Mouse (Mus musculus): Measurements from ENCODE around the gene Exoc6. TPM values are rescaled to one million over a fixed set of nuclear protein-coding genes. Genes with fewer than 3 reads are reported as not detected.

The Exoc6 gene
- polyA plus RNA-seq, 1 experiment, result 4.5 TPM

DNA sequence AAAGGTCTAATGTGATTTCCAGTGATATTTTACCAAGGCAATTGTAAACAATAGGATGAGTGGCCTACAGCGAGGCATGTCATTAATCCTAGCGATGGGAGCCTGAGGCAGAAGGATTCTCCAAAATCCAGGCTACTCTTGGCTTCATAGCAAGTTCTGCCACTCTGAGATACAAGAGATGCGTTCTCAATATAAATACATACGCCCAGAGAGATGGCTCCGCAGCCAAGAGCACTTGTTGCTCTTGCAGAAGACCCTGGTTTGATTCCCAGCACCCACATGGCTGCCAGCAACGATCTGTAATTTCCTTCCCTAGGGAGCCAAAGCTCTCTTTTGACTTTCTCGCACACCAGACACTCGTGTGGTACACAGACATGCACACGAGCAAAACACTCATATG is 20.9 kb upstream of the Exoc6 start:
- H3K36me3 ChIP-seq (ENCODE audit: control insufficient read depth, insufficient read depth), result no peaks in the 10 kb centered on the region
- H3K27me3 ChIP-seq (ENCODE audit: control insufficient read depth, insufficient read depth, insufficient read length), result no peaks in the 10 kb centered on the region
- no peak overlapping the region for H3K4me2 ChIP-seq (ENCODE audit: low read depth)
- TF ChIP-seq TCF12 (IDR thresholded peaks at IDR 0.05; ENCODE audit: insufficient read depth, poor library complexity, severe bottlenecking) (no peak), SRF (IDR thresholded peaks at IDR 0.05; ENCODE audit: control insufficient read depth, insufficient read length, low read depth) (no peak), POLR2AphosphoS2 (IDR thresholded peaks at IDR 0.05; ENCODE audit: insufficient read length, low read depth) (no peak), E2F4 (IDR thresholded peaks at IDR 0.05; ENCODE audit: insufficient read depth) (no peak), MYOG (IDR thresholded peaks at IDR 0.05; ENCODE audit: control insufficient read depth in 1 of 3, insufficient read depth in 1 of 3, insufficient read length in 2 of 3, low read depth in 2 of 3) (no peak), CEBPB (IDR thresholded peaks at IDR 0.05; ENCODE audit: insufficient read depth, poor library complexity, severe bottlenecking) (no peak), MAX (IDR thresholded peaks at IDR 0.05; ENCODE audit: low read depth) (no peak), REST (IDR thresholded peaks at IDR 0.05; ENCODE audit: insufficient read depth, insufficient read length) (no peak), POLR2A (IDR thresholded peaks at IDR 0.05; ENCODE audit: insufficient read length, low read depth) (no peak), MYOD1 (IDR thresholded peaks at IDR 0.05; ENCODE audit: control insufficient read depth in 1 of 3, insufficient read length in 2 of 3, low read depth in 2 of 3) (no peak), USF1 (IDR thresholded peaks at IDR 0.05; ENCODE audit: low read depth) (no peak), TCF3 (IDR thresholded peaks at IDR 0.05; ENCODE audit: insufficient read length, low read depth) (no peak)
- no peak overlapping the region for H3ac ChIP-seq (ENCODE audit: control insufficient read depth, insufficient read length)
- H3K4me3 ChIP-seq, result no peak overlapping the region
- no peaks in the 10 kb centered on the region for H3K79me2 ChIP-seq (ENCODE audit: control insufficient read depth, insufficient read depth)

DNA sequence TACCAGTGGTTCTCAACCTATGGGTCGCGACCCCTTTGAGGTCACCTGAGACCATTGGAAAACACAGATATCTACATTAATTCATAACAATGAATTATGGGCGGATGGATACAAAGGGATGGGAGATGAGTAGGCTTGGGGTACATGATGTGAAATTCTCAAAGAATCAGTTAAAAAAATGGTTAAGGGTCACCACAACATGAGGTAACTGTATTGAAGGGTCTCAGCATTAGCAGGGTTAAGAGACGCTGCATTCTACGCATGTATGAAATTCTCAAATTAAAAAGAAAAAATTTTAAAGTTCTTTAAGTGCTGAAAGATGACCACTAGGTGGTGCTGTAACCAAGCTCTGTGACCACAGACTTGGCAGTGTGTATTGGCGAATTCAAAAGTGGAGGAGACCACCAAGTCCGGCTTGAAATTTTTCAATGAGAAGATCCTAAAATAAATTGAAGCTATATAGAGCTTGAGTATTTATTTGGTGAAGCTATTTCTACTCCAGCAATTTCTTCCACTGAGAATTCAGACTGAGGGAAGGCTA is 20.2 kb upstream of the Exoc6 start:
- Histone ChIP-seq H3K4me3 (no peak overlapping the region), H3K27me3 (ENCODE audit: control insufficient read depth, insufficient read depth, insufficient read length) (no peaks in the 10 kb centered on the region), H3K79me2 (ENCODE audit: control insufficient read depth, insufficient read depth) (no peaks in the 10 kb centered on the region), H3K4me2 (ENCODE audit: low read depth) (no peak overlapping the region), H3K36me3 (ENCODE audit: control insufficient read depth, insufficient read depth) (no peaks in the 10 kb centered on the region), H3ac (ENCODE audit: control insufficient read depth, insufficient read length) (no peak overlapping the region)
- TF ChIP-seq E2F4 (IDR thresholded peaks at IDR 0.05; ENCODE audit: insufficient read depth), result no peak
- no peak for TF ChIP-seq TCF3 (IDR thresholded peaks at IDR 0.05; ENCODE audit: insufficient read length, low read depth)
- no peak for TF ChIP-seq REST (IDR thresholded peaks at IDR 0.05; ENCODE audit: insufficient read depth, insufficient read length)
- no peak for TF ChIP-seq TCF12 (IDR thresholded peaks at IDR 0.05; ENCODE audit: insufficient read depth, poor library complexity, severe bottlenecking)
- no peak for TF ChIP-seq MYOG (IDR thresholded peaks at IDR 0.05; ENCODE audit: control insufficient read depth in 1 of 3, insufficient read depth in 1 of 3, insufficient read length in 2 of 3, low read depth in 2 of 3)
- no peak for TF ChIP-seq POLR2A (IDR thresholded peaks at IDR 0.05; ENCODE audit: insufficient read length, low read depth)
- TF ChIP-seq SRF (IDR thresholded peaks at IDR 0.05; ENCODE audit: control insufficient read depth, insufficient read length, low read depth), result no peak
- TF ChIP-seq POLR2AphosphoS2 (IDR thresholded peaks at IDR 0.05; ENCODE audit: insufficient read length, low read depth), result no peak
- TF ChIP-seq MYOD1 (IDR thresholded peaks at IDR 0.05; ENCODE audit: control insufficient read depth in 1 of 3, insufficient read length in 2 of 3, low read depth in 2 of 3), result no peak
- TF ChIP-seq MAX (IDR thresholded peaks at IDR 0.05; ENCODE audit: low read depth), result no peak
- no peak for TF ChIP-seq USF1 (IDR thresholded peaks at IDR 0.05; ENCODE audit: low read depth)
- no peak for TF ChIP-seq CEBPB (IDR thresholded peaks at IDR 0.05; ENCODE audit: insufficient read depth, poor library complexity, severe bottlenecking)

DNA sequence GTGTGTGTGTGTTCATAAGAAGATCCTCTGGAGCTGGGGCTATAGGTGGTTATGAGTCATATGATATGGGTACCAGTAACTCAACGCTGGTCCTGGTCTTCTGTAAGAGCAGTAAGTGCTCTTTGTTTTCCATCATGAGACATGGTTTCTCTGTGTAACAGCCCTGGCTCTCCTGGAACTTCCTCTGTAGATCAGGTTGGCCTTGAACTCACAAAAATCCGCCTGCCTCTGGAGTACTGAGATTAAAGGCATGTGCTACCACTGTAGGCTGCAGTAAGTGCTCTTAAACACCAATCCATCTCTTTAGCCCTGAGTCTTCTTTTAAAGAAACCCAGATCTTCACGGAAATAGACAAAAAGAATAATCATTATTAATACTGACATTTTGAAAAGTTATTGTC is 19.6 kb upstream of the Exoc6 start:
- no peak overlapping the region for H3K4me2 ChIP-seq (ENCODE audit: low read depth)
- no peaks in the 10 kb centered on the region for H3K27me3 ChIP-seq (ENCODE audit: control insufficient read depth, insufficient read depth, insufficient read length)

DNA sequence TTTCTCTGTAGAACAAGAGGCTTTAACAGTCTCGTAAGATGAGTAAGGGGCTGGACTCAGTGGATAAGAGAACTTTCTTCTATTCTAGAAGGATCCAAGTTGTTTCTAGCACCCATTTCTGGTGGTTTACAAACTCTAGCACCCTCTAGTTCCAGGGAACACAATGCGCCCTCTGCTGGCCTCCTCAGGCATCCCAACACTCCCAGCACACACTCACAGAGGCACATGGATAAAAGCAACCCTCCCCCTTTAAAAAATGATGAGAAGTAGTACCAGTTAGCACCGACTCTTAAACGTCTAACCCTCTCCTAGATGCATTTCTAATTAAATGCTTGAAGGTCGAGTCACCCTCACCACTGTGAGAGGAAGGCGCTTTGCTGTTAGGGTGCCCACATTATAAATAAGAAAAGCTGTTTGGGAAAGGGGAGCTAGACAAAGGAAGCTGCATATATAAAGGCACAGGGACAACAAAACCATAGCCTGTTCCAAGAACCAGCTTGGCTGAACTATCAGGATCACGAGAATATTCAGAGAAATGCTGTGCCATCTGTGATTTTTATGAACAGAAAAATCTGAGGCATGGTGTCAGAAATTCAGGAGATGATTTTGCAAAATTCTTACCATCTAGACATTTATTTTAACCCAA is 18.9 kb upstream of the Exoc6 start:
- TF ChIP-seq POLR2A (IDR thresholded peaks at IDR 0.05; ENCODE audit: insufficient read length, low read depth) (no peak), CEBPB (IDR thresholded peaks at IDR 0.05; ENCODE audit: insufficient read depth, poor library complexity, severe bottlenecking) (no peak), POLR2AphosphoS2 (IDR thresholded peaks at IDR 0.05; ENCODE audit: insufficient read length, low read depth) (no peak), E2F4 (IDR thresholded peaks at IDR 0.05; ENCODE audit: insufficient read depth) (no peak), TCF3 (IDR thresholded peaks at IDR 0.05; ENCODE audit: insufficient read length, low read depth) (no peak), MYOD1 (IDR thresholded peaks at IDR 0.05; ENCODE audit: control insufficient read depth in 1 of 3, insufficient read length in 2 of 3, low read depth in 2 of 3) (no peak), MYOG (IDR thresholded peaks at IDR 0.05; ENCODE audit: control insufficient read depth in 1 of 3, insufficient read depth in 1 of 3, insufficient read length in 2 of 3, low read depth in 2 of 3) (no peak)
- H3K79me2 ChIP-seq (ENCODE audit: control insufficient read depth, insufficient read depth), result no peaks in the 10 kb centered on the region
- H3ac ChIP-seq (ENCODE audit: control insufficient read depth, insufficient read length), result no peak overlapping the region

More for the DNA sequence above, 19.6 kb upstream of the Exoc6 start:
- H3K4me3 ChIP-seq, result no peak overlapping the region
- H3K36me3 ChIP-seq (ENCODE audit: control insufficient read depth, insufficient read depth), result no peaks in the 10 kb centered on the region
- no peak overlapping the region for H3ac ChIP-seq (ENCODE audit: control insufficient read depth, insufficient read length)
- TF ChIP-seq CEBPB (IDR thresholded peaks at IDR 0.05; ENCODE audit: insufficient read depth, poor library complexity, severe bottlenecking), result no peak
- TF ChIP-seq REST (IDR thresholded peaks at IDR 0.05; ENCODE audit: insufficient read depth, insufficient read length), result no peak
- TF ChIP-seq E2F4 (IDR thresholded peaks at IDR 0.05; ENCODE audit: insufficient read depth), result no peak
- no peak for TF ChIP-seq MYOG (IDR thresholded peaks at IDR 0.05; ENCODE audit: control insufficient read depth in 1 of 3, insufficient read depth in 1 of 3, insufficient read length in 2 of 3, low read depth in 2 of 3)
- no peak for TF ChIP-seq TCF12 (IDR thresholded peaks at IDR 0.05; ENCODE audit: insufficient read depth, poor library complexity, severe bottlenecking)
- no peaks in the 10 kb centered on the region for H3K79me2 ChIP-seq (ENCODE audit: control insufficient read depth, insufficient read depth)

More for the DNA sequence above, 18.9 kb upstream of the Exoc6 start:
- Histone ChIP-seq H3K4me2 (ENCODE audit: low read depth) (no peak overlapping the region), H3K4me3 (no peak overlapping the region), H3K36me3 (ENCODE audit: control insufficient read depth, insufficient read depth) (no peaks in the 10 kb centered on the region), H3K27me3 (ENCODE audit: control insufficient read depth, insufficient read depth, insufficient read length) (no peaks in the 10 kb centered on the region)

Measured in myocyte (in vitro differentiated cells).